Mouse (Mus musculus): Measurements from ENCODE around the gene Ccdc159. TPM values are rescaled to one million over a fixed set of nuclear protein-coding genes. Genes with fewer than 3 reads are reported as not detected.
A peak's percentile ranks its signal among the peaks of the same experiment; 100 is the strongest.

Ccdc159 gene
- 4.2 and 4.6 TPM in 2 replicates for polyA plus RNA-seq (2016; fragmentation: Nextera tagmentation; extraction: Ambion mirVana)

- H3K9me3 ChIP-seq (replicated peaks), result no peaks in the 10 kb centered on the region
- H3K4me3 ChIP-seq, result peak within 1 kb of the TSS; percentile 60
- peak within 1 kb of the TSS; percentile 81 for H3K27ac ChIP-seq (replicated peaks)
- WGBS, result under 1% methylated on average over 28 of the region's 28 CpGs
- peaks cover 16% of the 10 kb centered on the region for H3K36me3 ChIP-seq
- peaks cover 18% of the 10 kb centered on the region for H3K4me1 ChIP-seq
- peak; percentile 96 for DNase-seq (ENCODE audit: low spot score)
- no peaks in the 10 kb centered on the region for H3K27me3 ChIP-seq (ENCODE audit: low read depth, poor library complexity, severe bottlenecking)
These were observed at the start of gene Ccdc159, which contains the start of gene Tmem205 for GRCm38 (mm10) chr9:21927208-21927753. TSS of gene Ccdc159 (plus strand) at chr9:21927471. TSS of gene Tmem205 (minus strand) at chr9:21927556.

GRCm38 (mm10) chr9:21889229-21889628 is 38.0 kb upstream of the Ccdc159 start:
- H3K36me3 ChIP-seq, result no peaks in the 10 kb centered on the region
- H3K27ac ChIP-seq (replicated peaks), result no peak overlapping the region
- H3K4me3 ChIP-seq, result no peak overlapping the region
- H3K9me3 ChIP-seq (replicated peaks), result 0 out of 2 replicates have a peak, but pooled peaks cover 15% of the 10 kb centered on the region
- no peaks in the 10 kb centered on the region for H3K27me3 ChIP-seq (ENCODE audit: low read depth, poor library complexity, severe bottlenecking)
- 69% methylated on average over 3 of the region's 3 CpGs for WGBS
- H3K4me1 ChIP-seq, result no peaks in the 10 kb centered on the region
- no peak for DNase-seq (ENCODE audit: low spot score)

GRCm38 (mm10) chr9:21901223-21901820 is 25.9 kb upstream of the Ccdc159 start:
- Histone ChIP-seq H3K9me3 (replicated peaks) (no peaks in the 10 kb centered on the region), H3K4me1 (no peaks in the 10 kb centered on the region), H3K27ac (replicated peaks) (peak overlapping the region; percentile 77), H3K4me3 (peak overlapping the region; percentile 56), H3K27me3 (ENCODE audit: low read depth, poor library complexity, severe bottlenecking) (peaks cover 14% of the 10 kb centered on the region; the same call in 1 of the 2 replicates), H3K36me3 (no peaks in the 10 kb centered on the region)
- WGBS, result 15% methylated on average over 10 of the region's 10 CpGs
- peak; percentile 52 for DNase-seq (ENCODE audit: low spot score)

GRCm38 (mm10) chr9:21904031-21904430 is 23.2 kb upstream of the Ccdc159 start:
- H3K4me1 ChIP-seq, result no peaks in the 10 kb centered on the region
- no peaks in the 10 kb centered on the region for H3K9me3 ChIP-seq (replicated peaks)
- H3K4me3 ChIP-seq, result no peak overlapping the region
- no peak for DNase-seq (ENCODE audit: low spot score)
- 87% methylated on average over 4 of the region's 4 CpGs for WGBS
- peaks cover 9% of the 10 kb centered on the region; the same call in 1 of the 2 replicates for H3K27me3 ChIP-seq (ENCODE audit: low read depth, poor library complexity, severe bottlenecking)
- no peaks in the 10 kb centered on the region for H3K36me3 ChIP-seq
- H3K27ac ChIP-seq (replicated peaks), result no peak overlapping the region

- Histone ChIP-seq H3K27ac (replicated peaks) (no peak overlapping the region), H3K4me3 (no peak overlapping the region), H3K27me3 (ENCODE audit: low read depth, poor library complexity, severe bottlenecking) (no peaks in the 10 kb centered on the region), H3K4me1 (no peaks in the 10 kb centered on the region), H3K36me3 (no peaks in the 10 kb centered on the region), H3K9me3 (replicated peaks) (no peaks in the 10 kb centered on the region)
- 79% methylated on average over 11 of the region's 11 CpGs for WGBS
- no peak for DNase-seq (ENCODE audit: low spot score)
These were observed 19.1 kb upstream of the Ccdc159 start for GRCm38 (mm10) chr9:21908216-21908615.

GRCm38 (mm10) chr9:21909474-21910223 is 17.6 kb upstream of the Ccdc159 start:
- no peak for DNase-seq (ENCODE audit: low spot score)
- no peak overlapping the region for H3K27ac ChIP-seq (replicated peaks)
- no peak overlapping the region for H3K4me3 ChIP-seq
- WGBS, result 77% methylated on average over 10 of the region's 10 CpGs
- H3K4me1 ChIP-seq, result no peaks in the 10 kb centered on the region
- H3K27me3 ChIP-seq (ENCODE audit: low read depth, poor library complexity, severe bottlenecking), result peaks cover 3% of the 10 kb centered on the region
- no peaks in the 10 kb centered on the region for H3K9me3 ChIP-seq (replicated peaks)
- no peaks in the 10 kb centered on the region for H3K36me3 ChIP-seq

- WGBS, result 74% methylated on average over 3 of the region's 3 CpGs
- H3K9me3 ChIP-seq (replicated peaks), result no peaks in the 10 kb centered on the region
- H3K4me3 ChIP-seq, result peak overlapping the region; percentile 65
- H3K27ac ChIP-seq (replicated peaks), result no peak overlapping the region
- H3K36me3 ChIP-seq, result no peaks in the 10 kb centered on the region
- H3K4me1 ChIP-seq, result peaks cover 15% of the 10 kb centered on the region
- peaks cover 38% of the 10 kb centered on the region for H3K27me3 ChIP-seq (ENCODE audit: low read depth, poor library complexity, severe bottlenecking)
- no peak for DNase-seq (ENCODE audit: low spot score)
These were observed 10.3 kb upstream of the Ccdc159 start for GRCm38 (mm10) chr9:21916851-21917492.

GRCm38 (mm10) chr9:21917493-21918034 is 9.7 kb upstream of the Ccdc159 start:
- H3K36me3 ChIP-seq, result no peaks in the 10 kb centered on the region
- no peaks in the 10 kb centered on the region for H3K9me3 ChIP-seq (replicated peaks)
- 3% methylated on average over 35 of the region's 35 CpGs for WGBS
- peaks cover 15% of the 10 kb centered on the region for H3K4me1 ChIP-seq
- H3K4me3 ChIP-seq, result peak overlapping the region; percentile 65
- H3K27me3 ChIP-seq (ENCODE audit: low read depth, poor library complexity, severe bottlenecking), result peaks cover 38% of the 10 kb centered on the region
- peak overlapping the region; percentile 81 for H3K27ac ChIP-seq (replicated peaks)
- no peak for DNase-seq (ENCODE audit: low spot score)

- Histone ChIP-seq H3K36me3 (no peaks in the 10 kb centered on the region), H3K27me3 (ENCODE audit: low read depth, poor library complexity, severe bottlenecking) (peaks cover 38% of the 10 kb centered on the region), H3K27ac (replicated peaks) (peak within 1 kb of the TSS; percentile 81), H3K4me1 (peaks cover 15% of the 10 kb centered on the region), H3K9me3 (replicated peaks) (no peaks in the 10 kb centered on the region), H3K4me3 (peak within 1 kb of the TSS; percentile 65)
- WGBS, result under 1% methylated on average over 36 of the region's 36 CpGs
- DNase-seq (ENCODE audit: low spot score), result peak; percentile 97
These were observed 9.2 kb upstream of the Ccdc159 start, which contains the start of gene Rab3d for GRCm38 (mm10) chr9:21918035-21918592. TSS of gene Rab3d (minus strand) at chr9:21918192.

GRCm38 (mm10) chr9:21918692-21919384 is 8.4 kb upstream of the Ccdc159 start:
- WGBS, result 25% methylated on average over 5 of the region's 5 CpGs
- Histone ChIP-seq H3K27me3 (ENCODE audit: low read depth, poor library complexity, severe bottlenecking) (peaks cover 38% of the 10 kb centered on the region), H3K4me3 (peak overlapping the region; percentile 65; the same call in 1 of the 2 replicates), H3K4me1 (peaks cover 15% of the 10 kb centered on the region), H3K36me3 (peaks cover under 1% of the 10 kb centered on the region; the same call in 1 of the 2 replicates), H3K27ac (replicated peaks) (0 out of 2 replicates have a peak overlapping the region, but pooled peaks have one; percentile 81), H3K9me3 (replicated peaks) (no peaks in the 10 kb centered on the region)
- DNase-seq (ENCODE audit: low spot score), result no peak

GRCm38 (mm10) chr9:21923036-21923435 is 4.2 kb upstream of the Ccdc159 start:
- Histone ChIP-seq H3K4me3 (no peak overlapping the region), H3K36me3 (peaks cover 16% of the 10 kb centered on the region), H3K27ac (replicated peaks) (no peak overlapping the region), H3K9me3 (replicated peaks) (no peaks in the 10 kb centered on the region), H3K4me1 (peaks cover 25% of the 10 kb centered on the region), H3K27me3 (ENCODE audit: low read depth, poor library complexity, severe bottlenecking) (0 out of 2 replicates have a peak, but pooled peaks cover 1% of the 10 kb centered on the region)
- no peak for DNase-seq (ENCODE audit: low spot score)
- WGBS, result 91% methylated on average over 4 of the region's 4 CpGs

All from midbrain, embryonic 10.5 days (tissue).